Mouse (Mus musculus) forebrain, embryonic 12.5 days (tissue): ENCODE results near the gene Urm1. TPM values are rescaled to one million over a fixed set of nuclear protein-coding genes. Genes with fewer than 3 reads are reported as not detected.
"Not testable (repeated sequence)": the region's sequence is repeated elsewhere in the genome, so short reads cannot be mapped to it uniquely, and the experiment has no call there.

ENCODE experiments used
- ATAC-seq: fragments of 200-750 bp; cut with Nextera tagmentation; 2 replicates; pipeline ENCODE4 v1.8.0; 2017; ENCODE audit warnings: moderate TSS enrichment; ENCODE audit not compliant: low FRiP score
- H3K27ac ChIP-seq: fragments of 300-500 bp; sonication (generic); 2 replicates; pipeline ENCODE4 v1.5.1; 2016; ENCODE audit warnings: mild to moderate bottlenecking
- H3K27me3 ChIP-seq: fragments of 300-500 bp; sonication (generic); 2 replicates; pipeline ENCODE4 v1.6.1; 2016; ENCODE audit warnings: mild to moderate bottlenecking
- H3K36me3 ChIP-seq: fragments of 300-500 bp; sonication (generic); replicated peaks from 2 replicates; pipeline ENCODE4 v1.6.1; 2016; ENCODE audit warnings: mild to moderate bottlenecking
- H3K4me1 ChIP-seq: fragments of 300-500 bp; sonication (generic); 2 replicates; pipeline ENCODE4 v1.6.1; 2016
- H3K4me2 ChIP-seq: fragments of 300-500 bp; sonication (generic); 2 replicates; pipeline ENCODE4 v1.6.1; 2016; ENCODE audit warnings: mild to moderate bottlenecking, moderate library complexity
- H3K4me3 ChIP-seq: fragments of 300-500 bp; sonication (generic); replicated peaks from 2 replicates; pipeline ENCODE4 v1.5.1; 2016; ENCODE audit warnings: mild to moderate bottlenecking
- H3K9ac ChIP-seq: fragments of 300-500 bp; sonication (generic); 2 replicates; pipeline ENCODE4 v1.6.1; 2016; ENCODE audit warnings: mild to moderate bottlenecking
- H3K9me3 ChIP-seq: fragments of 300-500 bp; sonication (generic); 2 replicates; pipeline ENCODE4 v1.6.1; 2016
- WGBS: fragments of 180-500 bp; shearing (Covaris S2); methylation state at CpG from one replicate; pipeline ENCODE4 v1.1.7; 2016; 5-methylcytosine and 5-hydroxymethylcytosine counted together
- microRNA-seq: library from miRNA; unstranded; fragments of <30 nt; microRNA quantifications from one replicate; pipeline ENCODE4, GENCODE M21; 2017
- polyA plus RNA-seq: library from polyadenylated mRNA; unstranded; fragments of >200 nt; fragmentation: Nextera tagmentation; extraction: Ambion mirVana; gene quantifications from 2 replicates; pipeline ENCODE4 v1.2.1, GENCODE M21; 2016

The Urm1 gene
- polyA plus RNA-seq, 1 experiment from 2014 or later, result 13.6 TPM

DNA sequence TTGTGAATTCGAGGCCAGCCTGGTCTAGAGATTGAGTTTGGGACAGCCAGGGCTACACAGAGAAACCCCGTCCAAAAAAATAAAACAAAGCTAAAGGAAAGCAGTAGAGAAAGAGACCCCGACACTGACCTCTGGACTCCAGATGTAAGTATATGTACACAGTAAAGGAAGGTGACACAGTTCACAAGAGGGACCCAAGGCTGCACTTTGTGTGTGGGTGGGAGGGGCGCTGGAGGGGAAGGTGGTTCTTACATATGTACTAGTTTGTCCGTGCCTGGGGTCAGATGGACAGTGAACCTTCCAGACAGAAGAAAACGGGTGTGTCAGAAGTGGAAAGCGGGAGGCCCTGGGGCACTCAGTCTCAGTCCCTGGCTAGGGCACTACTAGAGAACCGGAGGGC, 59.3 kb downstream of the Urm1 start:
- Histone ChIP-seq H3K27me3 (no peaks in the 10 kb centered on the region), H3K36me3 (peaks cover 6% of the 10 kb centered on the region; the same call in 1 of the 2 replicates), H3K9ac (no peak overlapping the region), H3K27ac (no peak overlapping the region), H3K9me3 (no peaks in the 10 kb centered on the region), H3K4me2 (no peak overlapping the region), H3K4me1 (no peaks in the 10 kb centered on the region), H3K4me3 (no peak overlapping the region)
- 76% methylated on average over 8 of the region's 8 CpGs for WGBS
- no peak for ATAC-seq

DNA sequence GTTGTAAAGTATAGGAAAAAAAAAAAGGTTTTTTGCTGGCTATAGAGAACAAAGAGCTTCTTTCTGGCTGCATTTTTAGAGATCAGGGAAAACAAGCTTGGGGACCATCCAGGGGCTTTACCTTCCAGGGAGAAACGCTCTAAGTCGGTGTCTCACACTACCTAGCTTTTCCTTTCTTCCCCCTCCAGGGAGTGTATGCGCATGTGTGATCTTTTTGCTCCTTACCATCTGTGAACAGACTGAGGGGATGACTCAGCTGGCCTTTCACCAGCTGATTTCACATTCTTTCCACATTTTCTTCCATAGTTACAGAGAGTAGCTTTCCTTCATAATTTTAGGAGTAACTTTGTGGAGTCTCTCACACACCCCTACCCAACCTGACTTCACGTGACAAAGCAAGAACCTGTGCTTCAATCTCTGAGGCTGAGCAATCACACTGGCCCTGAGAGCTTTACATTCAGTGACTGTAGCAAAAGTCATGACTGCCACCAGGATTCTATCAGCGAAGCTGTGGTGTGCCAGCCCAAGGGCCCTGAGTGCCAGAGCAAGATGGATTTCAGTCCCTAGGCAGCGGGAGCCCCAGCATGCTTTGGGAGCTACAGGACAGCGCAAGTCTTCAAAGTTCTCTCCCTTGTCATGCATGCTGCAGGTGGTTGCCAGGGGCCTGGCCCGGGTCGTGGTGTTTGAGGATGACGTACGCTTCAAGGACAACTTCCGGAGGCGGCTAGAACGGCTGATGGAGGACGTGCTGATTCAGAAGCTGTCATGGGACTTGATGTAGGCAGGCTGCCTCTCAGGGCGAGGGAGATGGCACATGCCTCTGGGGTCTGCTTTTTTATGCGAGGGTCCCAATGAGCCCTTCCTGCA, 60.3 kb downstream of the Urm1 start:
- Histone ChIP-seq H3K27me3 (peaks cover 3% of the 10 kb centered on the region; the same call in 1 of the 2 replicates), H3K4me1 (no peaks in the 10 kb centered on the region), H3K4me2 (no peak overlapping the region), H3K4me3 (no peak overlapping the region), H3K9me3 (no peaks in the 10 kb centered on the region), H3K36me3 (peaks cover 6% of the 10 kb centered on the region; the same call in 1 of the 2 replicates), H3K27ac (no peak overlapping the region), H3K9ac (no peak overlapping the region)
- ATAC-seq, result no peak
- WGBS, result 79% methylated on average over 17 of the region's 17 CpGs

DNA sequence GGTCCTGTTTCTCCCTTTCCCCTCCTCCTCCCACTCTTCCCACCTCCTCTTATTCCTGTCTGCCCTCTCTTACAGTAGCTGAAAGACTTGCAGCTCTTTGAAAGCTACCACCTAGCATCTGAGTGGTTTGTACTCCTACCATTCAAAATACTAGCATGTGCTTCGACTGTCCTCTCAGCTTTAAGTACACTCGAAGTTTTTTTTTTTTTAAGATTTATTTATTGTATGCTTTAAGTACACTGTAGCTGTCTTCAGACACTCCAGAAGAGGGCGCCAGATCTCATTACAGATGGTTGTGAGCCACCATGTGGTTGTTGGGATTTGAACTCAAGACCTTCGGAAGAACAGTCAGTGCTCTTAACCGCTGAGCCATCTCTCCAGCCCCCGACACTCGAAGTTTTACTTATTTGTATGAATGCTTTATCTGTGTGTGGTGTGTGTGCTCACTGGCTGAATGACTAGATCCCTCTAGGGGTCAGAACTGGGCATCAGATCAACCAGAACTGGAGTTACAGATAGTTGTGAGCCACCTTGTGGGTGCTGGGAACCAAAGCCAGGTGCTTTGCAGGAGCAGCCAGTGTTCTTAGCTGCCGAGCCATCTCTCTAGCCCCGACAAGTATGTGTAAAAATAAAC, 66.9 kb downstream of the Urm1 start:
- not testable (repeated sequence) for H3K4me2 ChIP-seq, H3K27ac ChIP-seq, H3K9ac ChIP-seq, ATAC-seq, H3K4me3 ChIP-seq, H3K9me3 ChIP-seq, H3K27me3 ChIP-seq, H3K36me3 ChIP-seq
- WGBS, result 85% methylated on average over 9 of the region's 9 CpGs
- H3K4me1 ChIP-seq, result peaks cover 19% of the 10 kb centered on the region

DNA sequence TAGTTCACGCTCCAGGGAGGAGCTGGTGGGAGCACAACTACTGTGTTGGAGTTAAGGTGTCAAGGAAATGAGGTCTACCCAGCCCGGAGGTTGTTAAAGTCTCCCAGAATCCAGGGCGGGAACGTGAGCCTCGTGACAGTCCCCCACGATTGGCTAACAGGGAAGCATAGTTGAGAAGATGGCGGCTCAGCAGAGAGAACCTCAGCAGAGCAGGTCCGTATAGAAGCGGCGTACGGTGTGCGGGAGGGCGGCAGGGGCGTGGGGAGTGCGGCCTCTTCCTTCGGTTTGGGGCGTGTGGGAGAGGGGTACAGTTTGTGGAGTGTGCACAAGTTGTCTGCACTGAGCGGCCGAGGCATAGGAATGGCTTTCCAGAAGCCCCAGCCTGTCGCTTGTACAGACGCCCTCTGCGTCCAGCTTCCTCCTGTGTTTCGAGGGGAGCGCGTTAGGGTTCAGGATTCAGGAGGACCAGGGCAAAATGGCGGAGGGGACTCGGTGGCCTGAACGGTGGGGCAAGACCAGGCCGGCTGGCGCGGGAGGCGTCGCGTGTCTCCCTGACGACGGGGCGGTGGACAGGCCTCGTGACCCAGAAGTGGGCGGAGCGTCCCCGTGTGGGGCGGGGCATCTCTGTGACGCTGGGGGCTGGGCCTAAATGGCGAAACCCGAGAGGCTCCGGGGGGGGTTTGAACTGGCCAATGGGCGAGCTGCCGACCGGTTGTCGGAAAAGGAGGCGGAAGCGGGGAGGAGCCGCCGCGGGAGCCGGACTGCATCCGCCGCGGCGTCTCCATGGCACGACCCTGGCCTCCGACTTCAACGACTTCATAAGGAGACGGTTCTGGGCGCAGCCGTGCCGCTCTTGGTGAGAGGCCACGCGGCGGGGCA, 69.4 kb downstream of the Urm1 start, which contains the start of gene Odf2:
TSS of gene Odf2 (plus strand) at position 156 of the 879 bp plus-strand sequence.
- Histone ChIP-seq H3K4me1 (peaks cover 19% of the 10 kb centered on the region), H3K4me2 (peak within 1 kb of the TSS; percentile 92), H3K36me3 (peaks cover 23% of the 10 kb centered on the region), H3K9ac (peak within 1 kb of the TSS; percentile 94), H3K4me3 (peak within 1 kb of the TSS; percentile 99), H3K27ac (peak within 1 kb of the TSS; percentile 92), H3K9me3 (no peaks in the 10 kb centered on the region), H3K27me3 (peaks cover 8% of the 10 kb centered on the region)
- ATAC-seq, result peak; percentile 94
- WGBS, result under 1% methylated on average over 67 of the region's 70 CpGs

DNA sequence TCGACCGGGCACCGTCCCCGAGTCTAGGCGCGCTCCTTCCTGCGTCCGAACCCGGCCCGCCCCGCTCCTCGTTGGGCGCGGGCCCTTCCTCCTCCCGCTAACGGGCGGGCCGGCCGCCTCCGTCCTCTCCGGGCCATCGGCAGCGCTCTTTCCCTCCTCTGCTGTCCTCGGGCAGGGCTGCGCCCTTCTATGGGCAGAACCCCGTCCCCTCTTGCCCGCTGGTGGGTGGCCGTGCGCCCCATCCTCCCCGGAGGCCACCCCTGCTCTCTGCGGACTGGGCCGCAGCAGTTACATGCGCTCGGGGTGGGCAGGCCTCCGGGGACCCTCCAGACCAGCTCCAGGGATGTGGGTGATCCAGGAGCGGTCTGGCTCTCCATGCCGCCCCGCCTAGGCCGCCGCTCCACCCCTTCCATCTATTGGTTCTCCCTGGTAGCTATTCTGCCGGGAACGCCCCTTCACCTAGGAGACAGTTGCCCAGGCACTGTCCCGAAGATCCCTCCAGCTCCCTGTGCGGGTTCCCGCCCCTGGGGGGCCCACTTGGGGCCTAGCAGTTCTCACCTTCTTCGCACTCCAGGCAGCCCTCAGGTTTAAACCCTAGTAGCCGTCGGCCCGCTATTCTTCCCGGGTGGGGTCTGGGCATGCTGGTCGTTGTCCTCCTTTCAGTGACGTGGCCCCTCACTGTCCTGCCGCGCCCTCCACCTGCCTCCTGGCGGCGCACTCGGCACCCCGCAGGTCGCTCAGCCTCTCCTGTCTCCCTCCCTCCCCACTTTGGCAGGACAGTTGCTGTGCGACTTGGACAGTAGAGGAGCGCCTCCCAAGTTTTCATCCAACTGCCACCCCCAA, 70.3 kb downstream of the Urm1 start:
- H3K4me1 ChIP-seq, result peaks cover 19% of the 10 kb centered on the region
- peak; percentile 92 for ATAC-seq
- H3K27ac ChIP-seq, result peak overlapping the region; percentile 92
- H3K4me2 ChIP-seq, result peak overlapping the region; percentile 92
- peak overlapping the region; percentile 99 for H3K4me3 ChIP-seq
- WGBS, result under 1% methylated on average over 56 of the region's 61 CpGs
- peaks cover 5% of the 10 kb centered on the region for H3K27me3 ChIP-seq
- H3K36me3 ChIP-seq, result peaks cover 32% of the 10 kb centered on the region
- peak overlapping the region; percentile 94 for H3K9ac ChIP-seq
- H3K9me3 ChIP-seq, result no peaks in the 10 kb centered on the region

DNA sequence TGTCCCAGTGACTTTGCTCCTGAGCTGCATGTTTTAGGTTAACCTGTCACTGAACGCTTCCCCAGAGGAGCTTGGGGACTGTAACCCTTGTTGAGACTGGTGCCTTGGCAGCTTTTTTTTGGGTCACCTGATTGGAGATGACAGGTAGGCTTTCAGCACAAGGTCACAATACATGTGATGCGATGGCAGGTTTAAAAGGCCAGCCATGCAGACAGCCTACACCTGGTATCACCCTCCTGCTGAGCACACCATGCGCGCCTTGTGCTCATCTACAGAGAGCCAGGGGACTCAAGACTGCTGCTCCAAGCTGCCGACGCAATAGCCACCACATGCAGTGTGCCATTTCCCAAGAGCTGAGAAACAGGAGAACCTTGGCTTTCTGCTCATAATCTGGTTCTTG, 71.9 kb downstream of the Urm1 start:
- Histone ChIP-seq H3K4me2 (no peak overlapping the region), H3K4me1 (peaks cover 19% of the 10 kb centered on the region), H3K27ac (no peak overlapping the region), H3K36me3 (peaks cover 45% of the 10 kb centered on the region), H3K27me3 (peaks cover 5% of the 10 kb centered on the region; the same call in 1 of the 2 replicates), H3K4me3 (no peak overlapping the region), H3K9ac (no peak overlapping the region), H3K9me3 (no peaks in the 10 kb centered on the region)
- ATAC-seq, result no peak
- 93% methylated on average over 6 of the region's 6 CpGs for WGBS

Small RNA genes lying within 50 kb of the gene (microRNA-seq; reads per million reads assigned to microRNA genes)
- gene Mir219a-2 (not detected), gene Mir219b (not detected)

Other genes starting within 250 kb of the Urm1 start
- gene Rapgef1, start 200.4 kb upstream of the Urm1 start, polyA plus RNA-seq, result 22.3 and 24.0 TPM in 2 replicates
- not detected in 2 replicates for gene Gm13420, start 68.4 kb upstream of the Urm1 start, polyA plus RNA-seq
- 0.35 TPM in 1 of 2 replicates, not detected in the other for gene Gm13547, start 60.8 kb upstream of the Urm1 start, polyA plus RNA-seq
- gene Coq4, start 32.6 kb upstream of the Urm1 start, polyA plus RNA-seq, result 26.6 and 29.6 TPM in 2 replicates
- gene Trub2, start 31.6 kb upstream of the Urm1 start, polyA plus RNA-seq, result 40.0 and 42.5 TPM in 2 replicates
- 16.5 and 19.4 TPM in 2 replicates for gene Slc27a4, start 17.4 kb upstream of the Urm1 start, polyA plus RNA-seq
- gene Cercam, start 49.1 kb downstream of the Urm1 start, polyA plus RNA-seq, result 9.4 and 10.1 TPM in 2 replicates
- gene Odf2, start 69.1 kb downstream of the Urm1 start, polyA plus RNA-seq, result 118 and 133 TPM in 2 replicates
- gene Gle1, start 115.4 kb downstream of the Urm1 start, polyA plus RNA-seq, result 77.6 and 79.7 TPM in 2 replicates
- 160 and 173 TPM in 2 replicates for gene Sptan1, start 145.5 kb downstream of the Urm1 start, polyA plus RNA-seq
- 42.3 and 42.5 TPM in 2 replicates for gene Wdr34, start 228.8 kb downstream of the Urm1 start, polyA plus RNA-seq
- gene Set, start 237.3 kb downstream of the Urm1 start, polyA plus RNA-seq, result 774 and 776 TPM in 2 replicates